Mouse (Mus musculus) skeletal muscle tissue, adult 2 months (tissue): ENCODE data around the gene Sh3d21.

Source experiments
- DNase-seq: peaks from one replicate; pipeline ENCODE4 v3.0.0-alpha.2; 2012; ENCODE audit warnings: low read depth, low spot score

The Sh3d21 gene

DNA sequence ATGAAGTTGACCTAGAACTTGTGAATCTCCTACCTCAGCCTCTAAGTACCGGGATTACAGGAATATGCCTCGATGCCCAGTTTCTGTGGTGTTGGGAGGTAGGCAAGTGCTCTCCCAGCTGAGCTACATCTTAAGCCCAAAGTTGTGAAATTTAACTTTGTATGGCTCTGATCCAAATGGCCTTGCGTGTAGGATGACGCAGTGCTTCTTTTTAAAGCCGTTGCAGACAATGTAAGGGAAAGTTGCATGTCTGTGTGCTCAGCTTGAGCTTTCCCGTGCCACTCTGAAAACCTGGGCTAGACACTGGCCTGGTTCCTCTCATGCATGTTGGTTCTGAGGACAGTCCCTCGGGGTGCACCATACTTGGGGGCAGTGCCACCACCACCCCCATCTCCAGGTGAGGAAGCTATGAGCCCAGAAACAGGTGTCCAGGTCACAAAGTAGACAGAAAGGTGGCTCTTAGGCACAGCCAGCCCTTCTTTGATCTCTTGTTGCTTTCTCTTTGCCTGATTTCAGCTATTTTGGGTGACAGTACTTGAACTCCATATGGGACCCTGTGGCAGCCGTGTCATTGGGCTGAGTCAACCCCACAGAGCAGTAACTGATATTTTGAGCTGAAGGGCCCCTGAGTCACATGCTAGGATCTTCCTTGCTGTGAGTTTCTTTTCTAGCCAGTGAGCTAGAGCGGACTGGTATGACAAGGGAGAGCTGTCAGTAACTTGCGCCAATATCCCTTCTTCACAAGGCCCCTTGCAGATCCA lies 53.5 kb downstream of the Sh3d21 start:
- DNase-seq, result no peak

DNA sequence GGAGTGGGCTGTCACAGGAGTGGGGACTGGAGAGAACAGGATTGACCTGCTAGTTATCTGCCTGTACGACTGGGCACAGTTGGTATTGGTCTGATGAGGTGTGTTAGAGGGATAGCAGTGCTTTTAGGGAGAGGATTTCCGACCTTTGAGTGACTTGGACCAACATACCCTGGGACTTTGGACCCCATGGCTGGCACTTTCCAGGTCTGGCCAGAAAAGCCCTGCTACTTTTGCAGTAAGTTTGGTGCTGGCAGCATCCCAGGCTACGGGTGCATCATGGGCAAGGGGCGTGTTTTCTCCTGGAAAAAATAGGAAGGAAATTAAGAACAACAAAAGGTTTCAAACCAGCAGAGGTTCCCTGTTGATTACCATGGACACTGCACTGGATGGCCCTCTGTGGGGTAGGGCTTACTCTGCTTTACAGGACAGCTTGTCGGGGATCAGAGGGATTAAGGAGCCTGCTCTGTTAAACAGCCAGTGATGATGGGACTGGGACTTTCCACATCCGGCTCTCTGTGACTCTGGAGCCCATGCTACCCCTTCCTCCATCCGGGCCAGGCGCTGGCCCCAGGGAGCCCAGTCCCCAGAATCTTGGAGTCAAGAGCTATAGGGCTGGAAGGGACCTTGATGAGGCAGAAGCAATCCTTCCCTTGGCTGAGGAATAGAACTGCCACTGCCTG lies 55.1 kb downstream of the Sh3d21 start:
- DNase-seq, result no peak

DNA sequence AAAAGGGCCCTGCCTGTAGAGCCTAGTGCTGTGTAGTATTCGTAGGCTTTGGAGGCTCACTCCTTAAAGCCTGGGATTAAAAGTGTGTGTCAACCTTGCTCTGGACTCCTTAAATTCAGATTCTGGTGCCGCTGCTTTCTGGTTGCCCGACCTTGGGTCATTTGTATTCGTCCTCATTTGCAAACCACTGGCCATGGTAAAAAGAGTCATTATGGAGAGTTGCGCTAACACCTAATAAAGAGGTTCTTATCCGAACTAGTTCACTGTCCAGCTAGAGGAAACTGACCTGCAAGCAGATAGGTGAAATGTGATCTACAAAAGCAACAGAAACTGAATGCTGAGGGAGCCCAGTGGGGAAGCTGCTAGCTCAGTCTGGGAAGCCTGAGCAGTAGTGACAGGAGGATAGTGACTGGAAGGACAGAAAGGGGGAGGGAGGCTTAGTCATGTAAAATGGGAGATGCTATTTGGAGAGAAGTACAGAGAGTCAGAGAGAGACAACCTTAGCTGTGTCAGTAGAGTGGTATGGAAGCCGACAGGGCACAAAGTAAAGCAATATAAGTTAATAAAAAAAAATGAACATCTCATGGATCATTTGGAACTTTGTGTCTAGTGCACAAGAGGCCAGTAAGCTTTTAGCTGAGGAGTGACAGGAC lies 58.0 kb downstream of the Sh3d21 start:
- no peak for DNase-seq

DNA sequence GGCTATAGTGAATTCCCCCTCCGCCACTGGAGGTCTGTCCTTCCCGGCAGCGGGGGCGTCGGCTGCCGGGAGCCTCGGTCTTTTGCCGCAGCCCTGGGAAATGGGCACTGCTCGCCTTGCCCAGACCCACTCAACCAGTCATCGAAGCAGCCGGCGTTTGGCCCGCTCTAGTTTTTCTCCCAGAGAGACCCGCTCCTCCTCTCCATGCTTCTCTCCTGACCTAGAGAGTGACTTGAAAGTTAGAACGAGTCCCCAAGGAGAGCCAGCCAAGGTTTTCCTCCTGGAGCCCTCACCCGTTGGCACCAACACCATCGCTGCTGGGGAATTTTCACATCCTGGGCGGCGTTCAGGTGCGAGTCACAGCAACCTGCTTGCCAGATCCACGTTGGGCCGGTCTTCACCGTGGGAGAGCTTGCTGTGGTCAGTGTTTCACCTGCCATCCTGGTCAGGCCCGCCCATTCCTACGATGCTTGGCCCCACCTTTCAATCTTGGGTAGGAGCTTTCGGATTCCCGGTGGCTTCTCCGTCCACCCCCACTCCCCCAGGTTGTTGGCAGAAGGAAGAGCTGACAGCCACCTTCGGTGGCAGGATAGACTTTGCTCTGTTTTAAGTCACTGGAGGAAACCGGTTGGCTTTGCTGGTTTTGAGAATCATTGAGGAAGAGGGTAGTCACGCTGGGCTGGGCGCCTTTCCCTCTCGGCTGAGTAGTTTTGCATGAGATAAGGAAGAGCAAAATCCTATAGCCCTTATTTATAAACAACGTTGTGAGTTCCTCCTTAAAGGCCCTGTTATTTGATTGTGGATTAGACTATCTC lies 58.8 kb downstream of the Sh3d21 start:
- no peak for DNase-seq

DNA sequence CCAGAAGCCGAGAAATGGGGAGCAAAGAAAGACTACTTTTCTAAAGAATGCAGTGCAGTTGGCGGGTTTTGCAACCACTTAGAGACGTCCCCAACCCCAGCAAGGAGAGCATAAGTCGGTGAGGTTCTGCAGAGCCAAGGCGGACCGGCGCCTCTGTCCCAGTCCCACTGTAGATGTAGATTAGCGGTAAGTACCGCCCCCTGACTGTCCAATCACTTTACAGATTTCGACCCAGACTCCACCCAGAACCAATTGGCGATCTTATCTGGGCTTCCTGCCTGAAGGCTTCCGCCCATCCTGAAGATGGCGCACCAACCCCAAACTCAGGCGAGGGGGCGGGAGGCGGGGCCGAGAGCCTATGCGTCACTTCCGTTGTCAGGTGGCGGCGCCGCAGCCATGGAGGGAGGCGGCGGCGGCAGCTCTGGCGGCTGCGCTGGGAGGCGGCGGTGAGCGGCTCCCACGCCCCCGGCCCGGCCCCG lies 59.7 kb downstream of the Sh3d21 start, which contains the start of gene Stk40:
Gene Stk40 (plus strand): TSS at position 368 of the 479 bp plus-strand sequence.
- peak; percentile 99 for DNase-seq

DNA sequence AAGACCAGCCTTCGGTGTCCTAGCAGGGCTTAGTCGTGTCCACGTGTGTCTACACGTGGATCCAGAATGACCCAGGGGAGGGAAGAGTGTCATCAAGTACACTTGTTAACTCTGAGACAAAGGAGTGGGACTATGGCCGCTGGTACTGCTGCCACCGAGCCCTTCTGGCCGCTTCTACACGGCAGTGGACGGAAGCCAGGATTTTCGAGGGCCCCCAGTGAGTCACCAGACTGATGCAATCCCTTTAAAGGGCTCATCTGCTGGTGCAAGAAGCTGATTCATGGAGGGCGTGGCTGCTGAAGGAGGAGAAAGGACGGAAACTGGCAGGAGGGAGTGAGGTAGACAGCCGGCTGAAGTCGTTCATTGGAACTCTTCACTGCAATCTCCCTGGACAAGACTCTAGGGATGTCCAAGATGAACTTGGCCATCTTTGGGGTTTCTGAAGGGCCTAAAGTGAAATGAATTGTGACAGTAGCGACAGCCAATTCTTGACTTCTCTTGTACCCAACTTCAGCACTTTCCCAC lies 60.2 kb downstream of the Sh3d21 start:
- peak; percentile 97 for DNase-seq

GRCm38 (mm10) chr4:126102061-126102841 lies 61.0 kb downstream of the Sh3d21 start:
- DNase-seq, result peak; percentile 52

DNA sequence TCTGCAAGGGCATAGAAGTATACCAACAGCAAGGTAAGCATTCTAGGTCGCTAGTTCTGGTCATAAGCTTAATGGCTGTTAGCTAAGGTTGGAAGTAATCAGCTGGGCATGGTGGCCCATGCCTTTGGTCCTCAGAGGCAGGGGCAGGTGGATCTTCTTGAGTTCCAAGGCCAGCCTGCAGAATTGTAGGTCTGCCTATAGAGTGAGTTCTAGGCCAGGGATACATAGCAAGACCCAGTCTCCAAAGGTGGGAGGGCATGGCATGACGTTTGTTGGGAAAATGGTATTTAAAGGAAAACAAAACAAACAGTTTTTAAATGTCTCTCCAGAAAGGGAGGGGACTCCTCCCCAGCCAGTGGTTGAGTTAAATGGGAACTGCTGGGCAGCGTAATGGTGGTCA lies 62.5 kb downstream of the Sh3d21 start:
- no peak for DNase-seq
